Mouse (Mus musculus): Measurements from ENCODE around the gene Slc39a1.

GRCm38 (mm10) chr3:90255194-90255565 is 7.2 kb downstream of the Slc39a1 start:
- TF ChIP-seq MAX (IDR thresholded peaks at IDR 0.05), result no peak
- no peak for TF ChIP-seq CTCF (IDR thresholded peaks at IDR 0.05; ENCODE audit: control insufficient read depth, insufficient read depth, insufficient read length)
- TF ChIP-seq MYOG (IDR thresholded peaks at IDR 0.05; ENCODE audit: control insufficient read depth, extremely low read depth, insufficient read length), result no peak
